Mouse (Mus musculus) heart, postnatal 0 days (tissue): ENCODE results near the gene Mindy1. TPM values are rescaled to one million over a fixed set of nuclear protein-coding genes. Genes with fewer than 3 reads are reported as not detected.
A peak's percentile ranks its signal among the peaks of the same experiment; 100 is the strongest.

Source experiments
- ATAC-seq: fragments of 200-750 bp; cut with Nextera tagmentation; 2 replicates; pipeline ENCODE4 v1.8.0; 2017; ENCODE audit warnings: low read depth, moderate number of reproducible peaks, moderate library complexity; ENCODE audit not compliant: insufficient read depth
- DNase-seq: peaks from one replicate; pipeline ENCODE4 v3.0.0-alpha.2; 2016; ENCODE audit warnings: low spot score
- H3K27ac ChIP-seq: fragments of 300-500 bp; sonication (generic); 2 replicates; pipeline ENCODE4 v1.5.1; 2014; ENCODE audit warnings: low read depth, mild to moderate bottlenecking
- H3K27me3 ChIP-seq: fragments of 300-500 bp; sonication (generic); 2 replicates; pipeline ENCODE4 v1.6.1; 2014; ENCODE audit warnings: low read length, mixed read lengths; ENCODE audit not compliant: control insufficient read depth, insufficient read depth
- H3K36me3 ChIP-seq: fragments of 300-500 bp; sonication (generic); replicated peaks from 2 replicates; pipeline ENCODE4 v1.6.1; 2014; ENCODE audit warnings: low read length, mixed read lengths; ENCODE audit not compliant: control insufficient read depth, insufficient read depth
- H3K4me1 ChIP-seq: fragments of 300-500 bp; sonication (generic); 2 replicates; pipeline ENCODE4 v1.6.1; 2014; ENCODE audit warnings: antibody characterized with exemption; ENCODE audit not compliant: control insufficient read depth, insufficient read depth
- H3K4me2 ChIP-seq: fragments of 300-500 bp; sonication (generic); 2 replicates; pipeline ENCODE4 v1.6.1; 2014; ENCODE audit warnings: low read depth, mild to moderate bottlenecking, low read length, moderate library complexity
- H3K4me3 ChIP-seq: fragments of 300-500 bp; sonication (generic); 2 replicates; pipeline ENCODE4 v1.5.1; 2014; ENCODE audit warnings: low read depth, low read length
- H3K9ac ChIP-seq: fragments of 300-500 bp; sonication (generic); replicated peaks from 2 replicates; pipeline ENCODE4 v1.6.1; 2014; ENCODE audit warnings: low read depth, low read length, mixed read lengths
- H3K9me3 ChIP-seq: fragments of 300-500 bp; sonication (generic); replicated peaks from 2 replicates; pipeline ENCODE4 v1.6.1; 2016; ENCODE audit warnings: low read length; ENCODE audit not compliant: control insufficient read depth
- CTCF ChIP-seq: IDR thresholded peaks from 2 replicates; pipeline ENCODE4 v1.5.1; 2016; ENCODE audit warnings: antibody characterized with exemption, control low read depth, low read depth
- EP300 ChIP-seq: IDR thresholded peaks from 2 replicates; pipeline ENCODE4 v1.6.1; 2016; ENCODE audit warnings: antibody characterized with exemption, low read depth
- WGBS: fragments of 180-500 bp; shearing (Covaris S2); extraction: QIAGEN DNeasy Blood & Tissue Kit; methylation state at CpG from one replicate; pipeline ENCODE4 v1.1.7; 2014; 5-methylcytosine and 5-hydroxymethylcytosine counted together
- polyA plus RNA-seq: library from polyadenylated mRNA; unstranded; fragments of >200 nt; fragmentation: Nextera tagmentation; extraction: Ambion mirVana; gene quantifications from 2 replicates; pipeline ENCODE4 v1.2.1, GENCODE M21; 2015
- total RNA-seq: library from RNA; depleted of rRNA; stranded (reverse); fragments of >200 nt; gene quantifications from 2 replicates; pipeline ENCODE4 v1.2.3, GENCODE M21; 2014; ENCODE audit warnings: low replicate concordance

The Mindy1 gene
- total and polyA plus RNA-seq, 2 experiments from 2014 or later: 27.8 to 64.4 TPM

- Histone ChIP-seq H3K4me1 (peaks cover 26% of the 10 kb centered on the region), H3K9me3 (no peaks in the 10 kb centered on the region), H3K4me3 (no peak overlapping the region), H3K27me3 (no peaks in the 10 kb centered on the region), H3K4me2 (0 out of 2 replicates have a peak overlapping the region, but pooled peaks have one; percentile 87), H3K9ac (0 out of 2 replicates have a peak overlapping the region, but pooled peaks have one; percentile 97), H3K36me3 (no peaks in the 10 kb centered on the region; the same call in 1 of the 2 replicates), H3K27ac (no peak overlapping the region)
- ATAC-seq (no peak), DNase-seq (no peak)
- 76% methylated on average over 6 of the region's 6 CpGs for WGBS
- TF ChIP-seq EP300 (no peak), CTCF (no peak)
Observed at GRCm38 (mm10) chr3:95314075-95314474, 32.9 kb downstream of the Mindy1 start.

GRCm38 (mm10) chr3:95314486-95315093 is 33.4 kb downstream of the Mindy1 start, which contains the start of gene Cers2:
Cers2 (plus strand) TSS chr3:95314791.
- Histone ChIP-seq H3K9ac (peak within 1 kb of the TSS; percentile 97), H3K4me1 (peaks cover 29% of the 10 kb centered on the region), H3K9me3 (no peaks in the 10 kb centered on the region), H3K36me3 (no peaks in the 10 kb centered on the region; the same call in 1 of the 2 replicates), H3K4me2 (peak within 1 kb of the TSS; percentile 87), H3K27me3 (no peaks in the 10 kb centered on the region), H3K27ac (peak within 1 kb of the TSS; percentile 93), H3K4me3 (peak within 1 kb of the TSS; percentile 88)
- DNase-seq (peak; percentile 6), ATAC-seq (no peak)
- TF ChIP-seq CTCF (no peak), EP300 (no peak)
- WGBS: 4% methylated on average over 27 of the region's 27 CpGs

DNA sequence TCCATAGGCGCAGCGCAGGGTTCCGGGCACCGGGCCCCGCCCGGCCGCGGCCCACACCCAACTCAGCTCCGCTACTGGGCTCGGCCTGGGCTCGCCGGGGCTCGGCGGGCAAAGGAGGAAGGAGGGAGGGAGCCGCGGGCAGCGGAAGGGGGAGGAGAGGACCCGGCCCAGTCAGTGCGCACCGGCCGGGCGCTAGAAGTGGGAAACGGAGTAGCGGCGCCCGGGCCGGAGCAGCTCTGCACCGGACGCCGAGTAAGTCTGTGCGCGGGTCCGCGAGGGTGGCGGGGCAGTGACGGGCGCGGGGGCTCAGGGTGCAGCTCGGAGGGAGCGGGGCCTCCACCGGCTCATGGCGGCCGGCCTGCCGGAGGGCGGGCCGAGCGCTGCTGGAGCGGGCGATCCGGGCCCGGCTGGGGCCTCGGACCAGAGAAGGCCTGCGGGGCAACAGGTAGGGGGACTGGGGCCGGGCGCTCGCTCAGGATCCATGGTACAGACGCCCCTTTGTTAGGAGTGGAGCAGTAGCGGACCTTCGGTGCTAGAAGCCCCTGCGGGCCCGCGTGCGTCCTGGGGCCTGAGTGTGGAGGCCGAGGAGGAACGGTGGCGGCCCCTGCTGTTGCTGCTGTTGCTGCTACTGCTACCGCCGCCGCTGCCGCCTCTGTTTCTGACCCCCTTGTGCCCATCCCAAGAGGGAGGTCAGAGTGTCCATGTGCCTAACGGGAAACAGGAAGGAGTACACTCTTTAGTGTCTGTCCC is 34.1 kb downstream of the Mindy1 start:
- Histone ChIP-seq H3K27me3 (no peaks in the 10 kb centered on the region), H3K9me3 (no peaks in the 10 kb centered on the region), H3K36me3 (peaks cover 5% of the 10 kb centered on the region), H3K9ac (peak overlapping the region; percentile 97), H3K4me3 (peak overlapping the region; percentile 88), H3K27ac (peak overlapping the region; percentile 93), H3K4me2 (peak overlapping the region; percentile 87), H3K4me1 (peaks cover 29% of the 10 kb centered on the region)
- under 1% methylated on average over 62 of the region's 71 CpGs for WGBS
- DNase-seq (peak; percentile 92), ATAC-seq (peak; percentile 90)
- TF ChIP-seq EP300 (peak; percentile 63; the same call in 1 of the 2 replicates), CTCF (peak; percentile 44)

DNA sequence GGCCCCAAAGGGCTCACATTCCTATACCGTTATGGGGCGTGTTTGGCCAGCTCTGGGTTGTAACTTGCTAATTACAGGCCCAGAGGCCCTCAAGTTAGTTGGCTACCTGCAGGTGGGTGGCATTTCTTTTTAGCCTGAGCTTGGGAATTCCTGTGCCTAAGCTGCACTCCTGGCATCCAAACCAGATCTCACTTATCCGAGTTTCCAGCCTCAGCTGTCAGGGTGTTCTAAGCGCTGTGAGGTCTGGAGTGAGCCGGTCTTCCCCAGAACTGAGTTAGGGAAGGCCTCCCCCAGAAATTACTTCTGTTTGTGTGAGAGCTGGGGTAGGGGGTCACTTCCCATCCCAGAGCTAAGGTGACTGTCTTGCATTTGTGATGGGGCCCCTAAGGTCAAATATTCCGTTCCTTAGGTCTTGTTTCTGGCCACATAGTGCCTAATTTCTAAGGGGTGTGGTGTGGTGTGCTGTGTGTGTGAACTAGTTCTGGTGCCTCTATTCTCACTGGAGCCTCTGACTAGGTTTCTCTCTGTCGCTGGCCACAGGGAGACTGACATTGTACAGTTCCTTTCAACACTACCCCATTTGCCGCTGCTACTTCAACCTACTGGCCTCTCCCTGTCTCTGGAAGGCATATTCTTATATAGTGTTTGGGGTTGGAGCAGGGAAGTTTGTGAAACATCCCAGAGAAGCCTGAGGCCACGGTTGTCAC is 34.9 kb downstream of the Mindy1 start:
- H3K9ac ChIP-seq: peak overlapping the region; percentile 97
- peaks cover 29% of the 10 kb centered on the region for H3K4me1 ChIP-seq
- ATAC-seq (no peak), DNase-seq (peak; percentile 27)
- peak overlapping the region; percentile 93 for H3K27ac ChIP-seq
- H3K9me3 ChIP-seq: no peaks in the 10 kb centered on the region
- H3K36me3 ChIP-seq: peaks cover 12% of the 10 kb centered on the region
- WGBS: 4% methylated on average over 9 of the region's 9 CpGs
- peak overlapping the region; percentile 87 for H3K4me2 ChIP-seq
- no peaks in the 10 kb centered on the region for H3K27me3 ChIP-seq
- TF ChIP-seq EP300 (no peak), CTCF (no peak)
- H3K4me3 ChIP-seq: peak overlapping the region; percentile 88

DNA sequence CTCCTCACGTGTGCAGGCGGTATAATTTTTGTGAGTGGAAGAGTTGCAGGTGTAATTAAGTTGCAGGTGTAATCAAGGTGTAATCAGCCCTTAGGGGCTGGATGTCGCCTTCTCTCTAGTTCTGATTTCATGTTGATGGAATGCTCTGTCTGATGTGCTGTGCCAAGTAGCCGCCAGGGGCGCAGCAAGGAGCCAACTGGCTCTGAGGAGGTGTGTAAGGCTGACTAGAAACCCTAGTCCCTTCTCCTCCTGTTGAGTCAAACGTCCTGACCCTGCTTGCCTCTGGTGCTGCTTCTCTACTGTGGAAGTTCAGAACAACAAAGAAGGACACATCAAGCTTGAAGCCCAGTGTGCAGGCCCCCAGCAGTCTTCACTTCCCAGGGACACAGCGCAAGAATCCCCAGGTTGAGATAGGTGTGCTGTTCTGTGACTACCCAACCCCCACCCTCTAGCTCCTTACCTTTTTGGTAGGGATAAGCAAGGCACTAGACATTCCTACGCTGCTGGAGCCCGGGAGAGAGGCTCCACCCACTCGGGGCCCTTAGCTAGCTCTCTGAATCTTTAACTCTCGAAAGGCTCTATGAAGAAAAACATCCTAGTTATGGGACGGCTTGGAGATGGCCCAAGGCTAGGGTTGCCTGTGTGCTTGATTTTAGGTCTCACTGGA is 36.4 kb downstream of the Mindy1 start:
- 17% methylated on average over 12 of the region's 12 CpGs for WGBS

More for the DNA sequence above, 36.4 kb downstream of the Mindy1 start:
- no peak for TF ChIP-seq EP300
- TF ChIP-seq CTCF: peak; percentile 59
- Histone ChIP-seq H3K9me3 (no peaks in the 10 kb centered on the region), H3K4me1 (peaks cover 29% of the 10 kb centered on the region), H3K4me3 (no peak overlapping the region; the same call in 1 of the 2 replicates), H3K27me3 (no peaks in the 10 kb centered on the region), H3K36me3 (peaks cover 28% of the 10 kb centered on the region), H3K27ac (peak overlapping the region; percentile 76), H3K9ac (peak overlapping the region; percentile 32; the same call in 1 of the 2 replicates), H3K4me2 (peak overlapping the region; percentile 54)
- peak; percentile 41 for DNase-seq
- ATAC-seq: no peak
